Mouse (Mus musculus) heart, adult 2 months (tissue): ENCODE measurements around the gene Slc4a4.

Experiments used
- CTCF ChIP-seq: fragments of 200-600 bp; IDR thresholded peaks from 2 replicates; pipeline ENCODE4 v1.8.1; 2022; ENCODE audit warnings: antibody characterized with exemption, mild to moderate bottlenecking, moderate library complexity
- EP300 ChIP-seq: fragments of 200-500 bp; IDR thresholded peaks from 2 replicates; pipeline ENCODE4 v1.6.1; 2011; ENCODE audit warnings: low read depth, low read length, control low read depth; ENCODE audit not compliant: insufficient read depth
- POLR2A ChIP-seq: fragments of 200-500 bp; IDR thresholded peaks from 2 replicates; pipeline ENCODE4 v1.6.1; 2011; ENCODE audit warnings: mild to moderate bottlenecking, low read depth, low read length, control low read depth; ENCODE audit not compliant: insufficient read depth

- no peak for TF ChIP-seq POLR2A
- TF ChIP-seq CTCF = no peak
- no peak for TF ChIP-seq EP300
Observed at GRCm38 (mm10) chr5:88973130-88973529, 86.5 kb downstream of the Slc4a4 start.
